ENCODE assay signal across 16 mouse cellular contexts in the genomic region with DNA sequence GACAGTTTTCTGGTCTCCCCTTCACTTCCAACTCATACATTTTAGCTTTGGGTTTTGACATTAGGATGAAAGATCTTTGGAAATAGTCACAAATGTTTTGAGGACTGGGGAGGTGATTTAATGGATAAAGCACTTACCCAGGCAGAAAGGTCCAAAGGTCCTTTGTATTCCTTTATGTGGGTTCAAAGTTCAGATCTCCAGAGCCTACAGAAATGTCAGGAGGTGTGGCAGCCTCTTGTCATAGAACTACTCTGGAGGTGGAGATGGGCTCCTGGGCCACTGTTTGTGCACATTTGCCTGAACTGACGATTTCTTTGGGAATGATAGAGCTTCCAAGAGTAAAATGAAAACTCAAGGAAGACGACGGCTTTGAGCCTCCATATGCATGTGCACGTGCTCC.
"Had no signal": no experiment of that assay in that cellular context is flagged by ENCODE, and none has a peak within 500 bp of the region (broad histone marks: within the 10 kb centered on the region; RNA-seq: fewer than 3 reads in every experiment).

No protein-coding gene starts in this region.

- H3K36me3 ChIP-seq: neural tube, embryonic 13.5 days; neural tube, embryonic 15.5 days; stomach, embryonic 15.5 days had no signal

- H3K27me3 ChIP-seq: neural tube, embryonic 13.5 days; neural tube, embryonic 15.5 days; stomach, embryonic 15.5 days had no signal

- H3K4me3 ChIP-seq: neural tube, embryonic 13.5 days; neural tube, embryonic 15.5 days; stomach, embryonic 15.5 days had no signal

- DNase-seq: retina, postnatal 1 day; right cerebral cortex, adult 18-20 months; right cerebral cortex, postnatal 14 days; right cerebral cortex, postnatal 25 days; right cerebral cortex, postnatal 4 days; spleen, adult 18-20 months; thymus, adult 18-20 months; thymus, adult 2 months; thymus, postnatal 14 days; thymus, postnatal 25 days; thymus, postnatal 36 days; thymus, postnatal 4 days had no signal

- H3K4me1 ChIP-seq: neural tube, embryonic 13.5 days; neural tube, embryonic 15.5 days; stomach, embryonic 15.5 days had no signal

- H3K27ac ChIP-seq: neural tube, embryonic 13.5 days; neural tube, embryonic 15.5 days; stomach, embryonic 15.5 days; stomach, postnatal 0 days had no signal

- H3K9ac ChIP-seq: neural tube, embryonic 13.5 days; neural tube, embryonic 15.5 days; stomach, embryonic 15.5 days had no signal

- H3K4me2 ChIP-seq: neural tube, embryonic 13.5 days; neural tube, embryonic 15.5 days; stomach, embryonic 15.5 days had no signal

- H3K9me3 ChIP-seq: neural tube, embryonic 13.5 days; neural tube, embryonic 15.5 days; stomach, embryonic 15.5 days had no signal
